Mouse (Mus musculus): ENCODE measurements at regions not wholly inside any gene's neighbourhood (a gene's known extent, or its start where the extent isn't known, plus 50 kb on each side); places are given as distances from the start of the nearest gene placed in this dataset.

DNA sequence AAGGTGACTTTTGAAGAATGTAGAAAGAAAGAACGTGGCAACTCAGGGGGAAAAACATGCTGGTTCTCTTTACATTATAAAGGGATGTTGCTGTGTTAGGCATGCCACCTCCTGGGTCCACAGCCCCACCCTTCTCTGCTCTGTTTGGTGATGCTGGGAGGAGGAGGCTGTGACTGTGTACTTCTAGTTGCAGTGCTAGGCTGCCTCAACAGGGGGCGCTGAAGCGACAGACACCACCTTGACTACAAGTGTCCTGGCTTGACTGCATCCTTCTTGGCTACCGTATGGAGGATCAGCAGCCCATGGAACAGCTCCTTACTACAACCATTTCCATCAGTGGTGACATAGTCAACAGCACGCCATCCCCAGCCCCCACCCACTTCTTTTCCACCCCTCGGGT lies 104.9 kb upstream of the Arl4c start:
- Histone ChIP-seq H3K4me2 (ENCODE audit: insufficient read depth, low read depth, poor library complexity, severe bottlenecking) (no peak overlapping the region), H3K9ac (ENCODE audit: insufficient read depth, low read depth) (no peak overlapping the region), H3K79me2 (replicated peaks; ENCODE audit: control insufficient read depth, extremely low read depth, insufficient read depth, poor library complexity, severe bottlenecking) (no peaks in the 10 kb centered on the region), H3K36me3 (replicated peaks in 1 of 2; ENCODE audit: control insufficient read depth in 1 of 2, insufficient read depth in 1 of 2, low read length in 1 of 2) (no peaks in the 10 kb centered on the region), H3K4me3 (replicated peaks in 1 of 3; ENCODE audit: low read depth in 2 of 3, low read length in 2 of 3, poor library complexity in 1 of 3) (no peak overlapping the region), H3K27ac (ENCODE audit: insufficient read depth, low read depth) (no peak overlapping the region), H3K27me3 (replicated peaks) (peaks cover 4% of the 10 kb centered on the region), H3K4me1 (ENCODE audit: control insufficient read depth in 1 of 2, insufficient read depth in 2 of 2) (no peaks in the 10 kb centered on the region), H3K9me3 (replicated peaks; ENCODE audit: low read length) (peaks cover 62% of the 10 kb centered on the region)
- dilution Hi-C loops (cut with MboI; ENCODE audit: extremely low pct_ligation_motif_present, extremely low pct_unique_long_range_greater_than_20kb, low sequenced_read_pairs) (no loop called here), in situ Hi-C loops (cut with MboI; ENCODE audit: low pct_ligation_motif_present, low pct_unique_long_range_greater_than_20kb, low sequenced_read_pairs) (no loop called here)
- DNase-seq (ENCODE audit: extremely low read depth), result no peak
- no peak for TF ChIP-seq POLR2AphosphoS2 (IDR thresholded peaks at IDR 0.05; ENCODE audit: low read depth, low read length)
- TF ChIP-seq NRF1 (IDR thresholded peaks at IDR 0.05; ENCODE audit: low read depth, low read length), result no peak
- TF ChIP-seq IRF4 (IDR thresholded peaks at IDR 0.05; ENCODE audit: low read depth, low read length), result no peak
- TF ChIP-seq MAZ (IDR thresholded peaks at IDR 0.05; ENCODE audit: low read depth, low read length), result no peak
- no peak for TF ChIP-seq NELFE (IDR thresholded peaks at IDR 0.05; ENCODE audit: low read depth, low read length)
- TF ChIP-seq MAX (IDR thresholded peaks at IDR 0.05; ENCODE audit: low read length), result no peak

DNA sequence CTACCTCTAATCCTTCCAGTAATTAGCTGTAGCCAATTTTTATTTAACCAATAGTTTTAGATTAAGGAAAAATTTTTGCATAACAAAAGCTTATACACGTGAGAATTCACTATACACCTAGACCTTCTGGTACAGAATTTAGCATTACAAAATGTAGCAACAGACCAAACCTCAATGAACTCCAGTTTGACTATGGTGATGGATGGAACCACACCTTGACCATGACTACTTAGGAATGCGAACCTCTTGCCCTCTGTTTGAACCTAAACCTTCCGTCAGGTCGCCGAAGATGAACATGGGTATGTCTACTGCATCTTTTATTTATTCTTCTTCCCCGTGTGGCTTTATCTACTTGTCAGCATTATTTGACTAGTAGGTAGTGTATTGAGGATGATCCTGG lies 105.9 kb upstream of the Arl4c start:
- no peaks in the 10 kb centered on the region for H3K4me1 ChIP-seq (ENCODE audit: control insufficient read depth in 1 of 2, insufficient read depth in 2 of 2)
- H3K27ac ChIP-seq (ENCODE audit: insufficient read depth, low read depth), result no peak overlapping the region
- peaks cover 59% of the 10 kb centered on the region for H3K9me3 ChIP-seq (replicated peaks; ENCODE audit: low read length)
- in situ Hi-C loops (cut with MboI; ENCODE audit: low pct_ligation_motif_present, low pct_unique_long_range_greater_than_20kb, low sequenced_read_pairs) (no loop called here), dilution Hi-C loops (cut with MboI; ENCODE audit: extremely low pct_ligation_motif_present, extremely low pct_unique_long_range_greater_than_20kb, low sequenced_read_pairs) (no loop called here)
- no peaks in the 10 kb centered on the region for H3K79me2 ChIP-seq (replicated peaks; ENCODE audit: control insufficient read depth, extremely low read depth, insufficient read depth, poor library complexity, severe bottlenecking)
- TF ChIP-seq CTCF (conservative IDR thresholded peaks at IDR 0.05 in 1 of 2, IDR thresholded peaks at IDR 0.05 in 1 of 2; ENCODE audit: low read depth in 2 of 2, low read length in 2 of 2) (no peak), ETS1 (conservative IDR thresholded peaks at IDR 0.05; ENCODE audit: low read depth, low read length) (no peak), MAFK (IDR thresholded peaks at IDR 0.05; ENCODE audit: insufficient replicate concordance, low read length) (no peak), PAX5 (IDR thresholded peaks at IDR 0.05; ENCODE audit: low read length) (no peak), MEF2A (IDR thresholded peaks at IDR 0.05; ENCODE audit: borderline replicate concordance, low read depth, low read length) (no peak), POLR2A (IDR thresholded peaks at IDR 0.05; ENCODE audit: low read depth, low read length) (no peak), TCF12 (IDR thresholded peaks at IDR 0.05; ENCODE audit: low read depth, low read length) (no peak), HCFC1 (IDR thresholded peaks at IDR 0.05; ENCODE audit: low read depth, low read length) (no peak), UBTF (IDR thresholded peaks at IDR 0.05; ENCODE audit: low read depth, low read length) (no peak), MYC (IDR thresholded peaks at IDR 0.05; ENCODE audit: low read depth, low read length) (no peak), RAD21 (IDR thresholded peaks at IDR 0.05; ENCODE audit: low read depth, low read length) (no peak), ELF1 (IDR thresholded peaks at IDR 0.05; ENCODE audit: low read depth, low read length) (no peak), GABPA (IDR thresholded peaks at IDR 0.05; ENCODE audit: insufficient replicate concordance, low read depth, low read length) (no peak), MAZ (IDR thresholded peaks at IDR 0.05; ENCODE audit: low read depth, low read length) (no peak), MXI1 (IDR thresholded peaks at IDR 0.05; ENCODE audit: low read depth, low read length) (no peak)
- no peak for DNase-seq (ENCODE audit: extremely low read depth)
- no peak overlapping the region for H3K4me2 ChIP-seq (ENCODE audit: insufficient read depth, low read depth, poor library complexity, severe bottlenecking)
- no peaks in the 10 kb centered on the region for H3K36me3 ChIP-seq (replicated peaks in 1 of 2; ENCODE audit: control insufficient read depth in 1 of 2, insufficient read depth in 1 of 2, low read length in 1 of 2)
- H3K4me3 ChIP-seq (replicated peaks in 1 of 3; ENCODE audit: low read depth in 2 of 3, low read length in 2 of 3, poor library complexity in 1 of 3), result no peak overlapping the region
- peaks cover 3% of the 10 kb centered on the region for H3K27me3 ChIP-seq (replicated peaks)
- H3K9ac ChIP-seq (ENCODE audit: insufficient read depth, low read depth), result no peak overlapping the region
